Mouse (Mus musculus) heart, embryonic 11.5 days (tissue): ENCODE measurements at regions not wholly inside any gene's neighbourhood (a gene's known extent, or its start where the extent isn't known, plus 50 kb on each side); places are given as distances from the start of the nearest gene placed in this dataset.
A peak's percentile ranks its signal among the peaks of the same experiment; 100 is the strongest.

ENCODE experiments used
- ATAC-seq: fragments of 200-750 bp; cut with Nextera tagmentation; replicated peaks from 2 replicates; pipeline ENCODE4 v1.8.0; 2017; ENCODE audit warnings: moderate library complexity; ENCODE audit not compliant: insufficient number of reproducible peaks, low FRiP score, low TSS enrichment
- H3K27ac ChIP-seq: fragments of 300-500 bp; sonication (generic); 2 replicates; pipeline ENCODE4 v1.5.1; 2014; ENCODE audit warnings: mild to moderate bottlenecking, low read depth, low read length
- H3K27me3 ChIP-seq: fragments of 300-500 bp; sonication (generic); 2 replicates; pipeline ENCODE4 v1.6.1; 2014; ENCODE audit warnings: mild to moderate bottlenecking, low read length, mixed read lengths; ENCODE audit not compliant: control insufficient read depth, insufficient read depth
- H3K36me3 ChIP-seq: fragments of 300-500 bp; sonication (generic); 2 replicates; pipeline ENCODE4 v1.6.1; 2014; ENCODE audit warnings: mild to moderate bottlenecking, low read length, moderate library complexity, mixed read lengths; ENCODE audit not compliant: control insufficient read depth, insufficient read depth
- H3K4me1 ChIP-seq: fragments of 300-500 bp; sonication (generic); 2 replicates; pipeline ENCODE4 v1.6.1; 2014; ENCODE audit warnings: low read length; ENCODE audit not compliant: control insufficient read depth, insufficient read depth
- H3K4me2 ChIP-seq: fragments of 300-500 bp; sonication (generic); 2 replicates; pipeline ENCODE4 v1.6.1; 2014; ENCODE audit warnings: mild to moderate bottlenecking, moderate library complexity
- H3K4me3 ChIP-seq: fragments of 300-500 bp; sonication (generic); 2 replicates; pipeline ENCODE4 v1.5.1; 2014; ENCODE audit warnings: low read depth, low read length
- H3K9ac ChIP-seq: fragments of 300-500 bp; sonication (generic); 2 replicates; pipeline ENCODE4 v1.6.1; 2014; ENCODE audit warnings: mild to moderate bottlenecking, low read depth, low read length, moderate library complexity
- H3K9me3 ChIP-seq: fragments of 300-500 bp; sonication (generic); replicated peaks from 2 replicates; pipeline ENCODE4 v1.6.1; 2016; ENCODE audit warnings: low read length; ENCODE audit not compliant: control insufficient read depth
- WGBS: fragments of 180-500 bp; shearing (Covaris S2); extraction: QIAGEN DNeasy Blood & Tissue Kit; methylation state at CpG from one replicate; pipeline ENCODE4 v1.1.7; 2014; ENCODE audit not compliant: insufficient replicate concordance; 5-methylcytosine and 5-hydroxymethylcytosine counted together

DNA sequence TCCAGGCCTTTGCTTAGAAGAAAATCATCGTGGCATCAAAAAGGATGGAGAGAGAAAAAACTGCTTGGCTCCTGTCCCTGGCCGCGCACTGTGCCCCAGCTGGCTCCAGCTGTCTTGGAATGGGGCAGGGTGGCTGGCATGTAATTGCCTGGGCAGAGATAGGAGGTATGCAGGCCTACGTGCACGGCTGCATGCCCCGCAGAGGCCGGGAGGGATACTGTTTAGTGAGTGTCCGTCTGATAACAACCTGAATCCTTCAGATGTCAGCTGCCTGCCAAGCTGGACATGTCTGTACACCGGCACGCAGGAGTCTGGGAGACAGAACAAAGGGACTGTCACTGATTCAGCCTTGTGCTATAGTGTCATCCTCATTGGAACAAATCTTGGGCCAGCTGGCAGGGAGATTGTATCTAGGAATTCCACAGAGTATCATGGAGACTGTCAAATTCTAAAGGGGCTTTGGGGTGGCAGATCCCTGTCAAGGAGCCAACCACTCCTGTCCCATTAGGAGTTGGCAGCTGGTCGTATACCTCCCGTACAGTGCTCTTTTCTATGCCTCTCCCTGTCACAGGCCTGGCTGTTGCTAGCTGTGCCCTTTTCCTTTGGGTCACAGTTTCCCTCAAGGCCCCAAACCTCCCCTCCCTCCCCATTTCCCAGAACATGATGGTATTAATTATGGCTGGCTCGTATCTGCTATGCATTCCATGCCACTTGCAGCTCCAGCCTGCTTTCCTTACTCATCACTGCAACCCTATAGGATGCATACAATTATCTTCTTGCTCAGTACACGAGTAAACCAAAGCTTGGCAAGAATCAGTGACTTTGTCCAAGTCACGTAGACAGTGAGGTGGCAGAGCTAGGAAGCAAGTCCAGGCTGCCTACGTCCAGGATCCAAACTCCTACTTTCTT, 83.5 kb upstream of the Egln3 start:
- ATAC-seq, result peak; percentile 49; the same call in 1 of the 2 replicates
- peaks cover 9% of the 10 kb centered on the region for H3K4me1 ChIP-seq
- H3K9ac ChIP-seq, result no peak overlapping the region
- H3K36me3 ChIP-seq, result no peaks in the 10 kb centered on the region
- no peak overlapping the region for H3K4me3 ChIP-seq
- no peaks in the 10 kb centered on the region for H3K9me3 ChIP-seq
- no peaks in the 10 kb centered on the region for H3K27me3 ChIP-seq
- H3K27ac ChIP-seq, result 0 out of 2 replicates have a peak overlapping the region, but pooled peaks have one; percentile 22
- no peak overlapping the region for H3K4me2 ChIP-seq
- WGBS, result 54% methylated on average over 16 of the region's 16 CpGs

DNA sequence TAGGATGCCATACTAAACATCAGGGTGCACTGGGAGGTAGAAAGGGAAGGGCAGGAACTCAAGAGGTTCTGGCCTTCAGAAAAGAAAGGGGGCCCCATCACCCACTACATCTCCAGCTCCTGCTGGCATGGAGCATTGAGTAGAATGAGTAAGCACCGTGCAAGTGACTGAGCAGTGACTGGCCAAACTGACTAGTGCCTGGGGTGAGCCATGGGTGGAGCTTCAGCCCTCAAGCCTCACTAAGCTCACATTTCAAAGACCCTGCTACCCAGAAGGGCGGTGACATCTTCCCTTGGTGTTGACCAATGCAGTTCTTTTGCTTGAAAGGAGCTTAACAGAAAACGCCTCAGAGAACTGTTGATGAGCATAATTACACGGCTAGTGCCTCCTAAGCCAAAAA, 80.0 kb upstream of the Egln3 start:
- WGBS, result 23% methylated on average over 4 of the region's 4 CpGs
- H3K9ac ChIP-seq, result no peak overlapping the region
- no peak overlapping the region for H3K27ac ChIP-seq

DNA sequence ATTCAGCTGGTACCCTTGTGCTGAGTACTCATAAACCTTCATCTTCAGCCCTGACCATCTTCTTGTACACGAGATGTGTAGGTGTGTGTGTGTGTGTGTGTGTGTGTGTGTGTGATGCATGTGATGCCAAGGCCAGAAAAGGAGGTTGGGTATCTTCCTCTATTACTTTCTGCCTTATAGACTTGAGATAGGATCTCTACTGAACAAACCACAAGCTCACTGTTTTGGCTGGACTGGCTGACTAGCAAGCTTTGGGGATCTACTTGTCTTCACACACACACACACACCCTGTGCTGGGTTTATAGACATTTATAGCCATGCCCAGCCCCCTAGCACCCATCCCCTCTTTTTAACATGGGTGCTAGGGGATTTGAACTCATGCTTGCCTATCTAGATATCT, 79.4 kb upstream of the Egln3 start:
- H3K9ac ChIP-seq, result no peak overlapping the region
- H3K27me3 ChIP-seq, result no peaks in the 10 kb centered on the region
- 86% methylated on average over 1 of the region's 1 CpGs for WGBS
- no peak overlapping the region for H3K4me2 ChIP-seq
- H3K4me3 ChIP-seq, result no peak overlapping the region
- H3K36me3 ChIP-seq, result no peaks in the 10 kb centered on the region
- peaks cover 9% of the 10 kb centered on the region for H3K4me1 ChIP-seq
- H3K27ac ChIP-seq, result no peak overlapping the region
- ATAC-seq, result no peak
- H3K9me3 ChIP-seq, result no peaks in the 10 kb centered on the region

More for the DNA sequence above, 80.0 kb upstream of the Egln3 start:
- Histone ChIP-seq H3K4me1 (peaks cover 9% of the 10 kb centered on the region), H3K36me3 (no peaks in the 10 kb centered on the region), H3K4me2 (no peak overlapping the region), H3K27me3 (no peaks in the 10 kb centered on the region), H3K4me3 (no peak overlapping the region), H3K9me3 (no peaks in the 10 kb centered on the region)
- ATAC-seq, result no peak

DNA sequence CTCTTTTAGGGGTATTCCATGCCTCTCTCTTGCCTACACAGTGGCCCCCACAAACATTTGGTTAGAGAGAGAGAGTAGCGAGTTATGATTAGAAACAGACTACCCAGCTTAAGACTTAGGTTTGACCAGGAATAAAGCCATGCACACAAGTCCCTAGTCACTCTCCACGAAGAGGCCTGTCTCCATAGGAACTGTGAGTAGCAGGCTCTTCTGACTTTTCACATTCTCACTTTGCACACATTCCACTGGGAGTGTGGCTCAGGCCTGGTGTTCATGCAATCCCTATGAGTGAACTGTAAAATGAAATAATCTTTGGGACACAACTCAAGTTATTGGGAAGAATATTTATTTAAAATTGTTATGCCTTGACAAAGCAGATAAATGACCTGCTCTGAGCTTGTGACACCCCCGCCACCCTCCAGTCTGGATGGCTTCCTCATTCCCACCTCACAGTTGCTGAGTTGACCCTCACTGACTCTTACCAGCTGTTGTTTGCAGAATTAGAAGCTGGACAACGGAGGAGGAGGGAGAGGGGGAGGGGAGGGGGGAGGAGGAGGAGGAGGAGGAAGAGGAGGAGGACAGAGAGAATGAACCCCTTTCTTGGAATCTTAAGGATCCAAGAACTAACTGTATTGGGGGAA, 78.7 kb upstream of the Egln3 start:
- no peaks in the 10 kb centered on the region for H3K9me3 ChIP-seq
- H3K27me3 ChIP-seq, result no peaks in the 10 kb centered on the region
- no peak overlapping the region for H3K27ac ChIP-seq
- H3K4me1 ChIP-seq, result peaks cover 7% of the 10 kb centered on the region
- no peak overlapping the region for H3K9ac ChIP-seq
- 45% methylated on average over 4 of the region's 4 CpGs for WGBS
- H3K4me3 ChIP-seq, result no peak overlapping the region
- no peaks in the 10 kb centered on the region for H3K36me3 ChIP-seq
- no peak for ATAC-seq
- H3K4me2 ChIP-seq, result no peak overlapping the region

DNA sequence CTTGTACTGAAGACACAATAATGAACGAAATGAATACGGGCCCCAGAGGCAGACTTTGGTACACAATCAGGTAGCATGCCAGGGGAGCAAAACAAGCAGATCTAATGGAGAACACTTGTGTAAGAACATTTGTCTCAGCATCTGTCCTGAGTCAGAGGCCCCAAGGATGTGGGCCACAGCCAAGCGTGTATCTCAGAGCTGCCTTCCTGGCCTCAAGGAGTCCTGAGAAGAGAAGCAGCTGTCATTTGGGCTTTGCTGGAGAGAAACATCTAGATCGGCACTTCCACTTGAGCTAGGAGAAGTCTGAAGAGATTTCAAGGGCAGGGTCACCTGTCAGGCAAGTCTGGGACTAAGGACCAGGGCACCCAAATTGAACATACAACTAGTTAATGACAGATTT, 76.8 kb upstream of the Egln3 start:
- no peaks in the 10 kb centered on the region; the same call in 1 of the 2 replicates for H3K4me1 ChIP-seq
- H3K36me3 ChIP-seq, result no peaks in the 10 kb centered on the region
- no peak for ATAC-seq
- no peak overlapping the region for H3K9ac ChIP-seq
- 78% methylated on average over 4 of the region's 4 CpGs for WGBS
- H3K9me3 ChIP-seq, result no peaks in the 10 kb centered on the region
- H3K27ac ChIP-seq, result no peak overlapping the region
- H3K4me2 ChIP-seq, result no peak overlapping the region
- H3K4me3 ChIP-seq, result no peak overlapping the region
- H3K27me3 ChIP-seq, result no peaks in the 10 kb centered on the region

DNA sequence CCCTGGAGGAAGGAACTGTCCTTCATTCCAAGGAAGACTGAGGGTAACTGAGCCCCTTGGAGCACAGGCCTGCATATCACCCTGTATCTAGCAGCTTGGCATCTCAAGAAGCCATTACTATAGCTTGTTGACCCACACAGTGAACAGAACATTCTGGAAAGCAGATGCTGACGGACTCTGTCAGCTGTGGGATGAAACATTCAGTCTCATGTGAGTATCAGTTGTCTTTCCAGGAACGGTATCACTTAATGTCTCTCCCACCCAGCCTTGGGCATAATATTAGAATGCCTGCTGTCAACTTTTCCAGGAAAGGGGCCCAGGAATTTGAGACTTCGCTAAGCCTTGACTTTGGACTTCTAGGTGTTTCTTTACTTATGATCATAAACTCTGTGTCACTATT, 76.3 kb upstream of the Egln3 start:
- no peak overlapping the region for H3K4me3 ChIP-seq
- no peaks in the 10 kb centered on the region for H3K27me3 ChIP-seq
- no peak overlapping the region for H3K27ac ChIP-seq
- H3K4me2 ChIP-seq, result no peak overlapping the region
- H3K4me1 ChIP-seq, result no peaks in the 10 kb centered on the region; the same call in 1 of the 2 replicates
- H3K9ac ChIP-seq, result no peak overlapping the region
- H3K9me3 ChIP-seq, result no peaks in the 10 kb centered on the region
- no peak for ATAC-seq
- WGBS, result 79% methylated on average over 3 of the region's 3 CpGs
- H3K36me3 ChIP-seq, result no peaks in the 10 kb centered on the region

DNA sequence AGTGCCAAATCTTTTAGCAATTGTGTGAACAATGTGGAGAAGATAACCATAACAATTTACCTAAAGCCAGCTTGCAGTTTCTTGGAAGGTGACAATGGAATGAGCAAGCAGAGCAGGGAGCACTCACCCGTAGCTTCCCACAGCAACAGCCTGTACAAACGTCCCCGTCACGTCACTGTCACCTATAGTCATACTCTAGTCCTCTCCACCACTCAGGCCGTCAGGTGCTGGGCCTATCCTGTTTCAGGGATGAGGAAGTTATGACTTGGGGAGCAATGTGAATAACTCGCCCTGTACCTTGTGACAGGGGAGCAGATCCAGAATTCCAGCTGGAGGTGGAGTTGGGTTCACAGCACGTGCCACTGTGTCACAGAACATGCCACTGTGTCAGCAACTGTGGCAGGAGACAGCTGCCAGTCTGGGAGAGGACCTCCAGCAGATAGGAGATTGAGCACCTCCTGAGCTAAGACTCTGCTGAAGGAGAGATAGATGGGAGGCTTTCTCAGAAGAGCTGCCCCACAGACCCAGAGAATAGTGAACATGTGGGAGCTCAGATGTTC, 73.4 kb upstream of the Egln3 start:
- Histone ChIP-seq H3K9ac (no peak overlapping the region), H3K4me1 (no peaks in the 10 kb centered on the region; the same call in 1 of the 2 replicates), H3K27ac (no peak overlapping the region), H3K4me3 (no peak overlapping the region), H3K4me2 (no peak overlapping the region), H3K36me3 (no peaks in the 10 kb centered on the region), H3K27me3 (no peaks in the 10 kb centered on the region), H3K9me3 (no peaks in the 10 kb centered on the region)
- ATAC-seq, result no peak
- 56% methylated on average over 7 of the region's 7 CpGs for WGBS

DNA sequence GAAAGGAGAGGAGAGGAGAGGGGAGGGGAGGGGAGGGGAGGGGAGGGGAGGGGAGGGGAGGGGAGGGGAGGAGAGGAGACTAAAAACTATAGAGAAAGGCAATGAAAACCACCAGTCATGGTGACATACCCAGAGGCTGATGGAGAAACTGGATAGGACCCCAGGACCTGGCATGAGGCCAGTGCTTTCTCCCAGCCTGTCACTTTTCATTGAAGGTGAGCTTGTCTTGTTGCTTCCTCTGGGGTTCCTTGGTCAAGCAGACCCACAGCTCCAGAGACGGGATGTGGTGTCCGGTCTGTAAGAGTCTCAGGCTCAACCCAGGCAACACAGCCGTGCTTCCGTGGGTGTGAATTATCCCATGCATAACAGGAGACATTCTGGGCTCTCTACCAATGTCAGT, 69.8 kb upstream of the Egln3 start:
- ATAC-seq, result no peak
- H3K4me3 ChIP-seq, result no peak overlapping the region
- 77% methylated on average over 4 of the region's 4 CpGs for WGBS

More for the DNA sequence above, 69.8 kb upstream of the Egln3 start:
- no peaks in the 10 kb centered on the region for H3K36me3 ChIP-seq
- H3K27me3 ChIP-seq, result no peaks in the 10 kb centered on the region
- H3K4me2 ChIP-seq, result no peak overlapping the region
- no peaks in the 10 kb centered on the region for H3K9me3 ChIP-seq
- no peaks in the 10 kb centered on the region; the same call in 1 of the 2 replicates for H3K4me1 ChIP-seq
- H3K27ac ChIP-seq, result no peak overlapping the region
- H3K9ac ChIP-seq, result no peak overlapping the region
